Mouse (Mus musculus) forebrain, embryonic 14.5 days (tissue): ENCODE measurements around the gene Gm20388. TPM values are rescaled to one million over a fixed set of nuclear protein-coding genes. Genes with fewer than 3 reads are reported as not detected.

Source experiments
- ATAC-seq: fragments of 200-750 bp; cut with Nextera tagmentation; 2 replicates; pipeline ENCODE4 v1.8.0; 2017; ENCODE audit warnings: mild to moderate bottlenecking, moderate library complexity
- DNase-seq: peaks from one replicate; pipeline ENCODE4 v3.0.0-alpha.2; 2015; ENCODE audit warnings: low spot score
- H3K27ac ChIP-seq: fragments of 300-500 bp; sonication (generic); 2 replicates; pipeline ENCODE4 v1.5.1; 2014; ENCODE audit warnings: low read depth, mild to moderate bottlenecking, control low read depth, low read length, moderate library complexity
- H3K27me3 ChIP-seq: fragments of 300-500 bp; sonication (generic); replicated peaks from 2 replicates; pipeline ENCODE4 v1.6.1; 2014; ENCODE audit warnings: low read length, control low read depth, mixed read lengths; ENCODE audit not compliant: control insufficient read depth, insufficient read depth
- H3K36me3 ChIP-seq: fragments of 300-500 bp; sonication (generic); 2 replicates; pipeline ENCODE4 v1.6.1; 2014; ENCODE audit warnings: low read length, control low read depth; ENCODE audit not compliant: control insufficient read depth, insufficient read depth
- H3K4me1 ChIP-seq: fragments of 300-500 bp; sonication (generic); 2 replicates; pipeline ENCODE4 v1.6.1; 2014; ENCODE audit warnings: antibody characterized with exemption, low read length, control low read depth; ENCODE audit not compliant: control insufficient read depth, insufficient read depth
- H3K4me2 ChIP-seq: fragments of 300-500 bp; sonication (generic); 2 replicates; pipeline ENCODE4 v1.6.1; 2014; ENCODE audit warnings: mild to moderate bottlenecking, control low read depth, low read length
- H3K4me3 ChIP-seq: fragments of 300-500 bp; sonication (generic); 2 replicates; pipeline ENCODE4 v1.5.1; 2014; ENCODE audit warnings: low read depth, low read length, control low read depth
- H3K9ac ChIP-seq: fragments of 300-500 bp; sonication (generic); 2 replicates; pipeline ENCODE4 v1.6.1; 2014; ENCODE audit warnings: mild to moderate bottlenecking, low read length, control low read depth, moderate library complexity
- H3K9me3 ChIP-seq: fragments of 300-500 bp; sonication (generic); replicated peaks from 2 replicates; pipeline ENCODE4 v1.6.1; 2016; ENCODE audit warnings: low read length, control low read depth, mixed read lengths; ENCODE audit not compliant: control insufficient read depth
- WGBS: fragments of 180-500 bp; shearing (Covaris S2); extraction: QIAGEN DNeasy Blood & Tissue Kit; methylation state at CpG from one replicate; pipeline ENCODE4 v1.1.7; 2014; 5-methylcytosine and 5-hydroxymethylcytosine counted together
- polyA plus RNA-seq: library from polyadenylated mRNA; unstranded; fragments of >200 nt; fragmentation: Nextera tagmentation; extraction: Ambion mirVana; gene quantifications from 2 replicates; pipeline ENCODE4 v1.2.1, GENCODE M21; 2014

Gm20388 gene
- polyA plus RNA-seq, 1 experiment from 2014 or later, result 7.4 TPM

DNA sequence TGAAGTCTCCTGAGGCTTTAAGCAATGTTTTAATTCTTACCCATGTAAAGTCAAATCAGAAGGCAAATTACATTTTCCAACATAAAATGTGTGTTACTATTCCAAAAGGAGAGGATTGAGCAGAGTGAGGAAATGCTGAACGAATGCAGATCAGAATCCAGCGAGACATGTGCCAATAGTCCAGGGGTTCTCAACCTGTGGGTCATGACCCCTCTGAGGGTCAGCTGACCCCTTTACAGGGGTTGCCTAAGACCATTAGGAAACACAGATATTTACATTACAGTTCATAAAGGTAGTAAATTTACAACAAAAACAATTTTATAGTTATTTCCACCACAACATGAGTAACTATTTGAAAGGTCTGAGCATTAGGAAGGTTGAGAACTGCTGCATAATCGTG is 2480.1 kb downstream of the Gm20388 start:
- no peak overlapping the region for H3K4me3 ChIP-seq
- H3K9ac ChIP-seq, result no peak overlapping the region
- H3K27ac ChIP-seq, result no peak overlapping the region
- H3K4me2 ChIP-seq, result no peak overlapping the region
- no peaks in the 10 kb centered on the region for H3K27me3 ChIP-seq
- peaks cover 88% of the 10 kb centered on the region for H3K36me3 ChIP-seq
- 92% methylated on average over 3 of the region's 3 CpGs for WGBS
- H3K9me3 ChIP-seq, result no peaks in the 10 kb centered on the region
- DNase-seq (no peak), ATAC-seq (no peak)
- H3K4me1 ChIP-seq, result no peaks in the 10 kb centered on the region

DNA sequence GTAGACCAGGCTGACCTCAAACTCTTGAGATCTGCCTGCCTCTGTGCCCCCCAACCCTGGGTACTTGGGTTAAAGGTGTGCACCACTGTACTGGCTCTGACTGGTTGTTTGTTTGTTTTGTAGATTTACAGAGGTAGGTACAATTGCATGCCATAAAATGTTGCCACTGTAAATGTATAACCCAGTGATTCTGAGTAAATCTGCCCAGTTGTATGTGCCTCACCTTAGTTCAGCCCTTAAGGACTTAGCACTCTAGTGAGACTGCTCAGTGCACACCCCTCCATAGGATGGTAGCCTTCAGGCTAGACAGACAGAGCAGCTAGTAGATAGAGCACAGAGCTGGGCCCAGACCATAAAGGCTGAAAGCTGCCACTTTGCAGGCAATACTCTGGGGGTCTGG is 2483.1 kb downstream of the Gm20388 start:
- Histone ChIP-seq H3K9ac (no peak overlapping the region), H3K36me3 (peaks cover 77% of the 10 kb centered on the region), H3K4me3 (no peak overlapping the region), H3K27ac (no peak overlapping the region), H3K27me3 (no peaks in the 10 kb centered on the region), H3K4me1 (no peaks in the 10 kb centered on the region), H3K4me2 (no peak overlapping the region), H3K9me3 (no peaks in the 10 kb centered on the region)
- ATAC-seq (no peak), DNase-seq (no peak)

DNA sequence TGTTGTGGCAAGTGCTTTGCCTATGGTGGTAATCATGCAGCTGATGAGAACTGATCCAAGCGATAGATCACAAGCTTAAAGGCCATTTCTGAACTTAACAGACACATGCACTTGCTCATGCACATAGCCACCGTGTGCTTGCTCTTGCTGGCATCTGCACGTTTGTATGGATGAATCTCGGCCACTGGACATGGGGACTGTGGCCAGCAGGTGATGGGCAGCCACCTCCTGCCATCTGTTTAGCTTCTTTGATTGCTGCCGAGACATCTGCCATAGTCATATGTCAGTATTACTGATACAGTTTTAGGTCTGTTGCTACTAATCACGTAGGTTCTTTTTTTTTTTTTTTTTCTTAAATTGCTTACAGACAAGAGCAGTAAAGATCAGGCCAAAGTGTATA is 2484.7 kb downstream of the Gm20388 start:
- WGBS, result 87% methylated on average over 6 of the region's 6 CpGs
- Histone ChIP-seq H3K27ac (no peak overlapping the region), H3K4me2 (no peak overlapping the region), H3K27me3 (no peaks in the 10 kb centered on the region), H3K4me3 (no peak overlapping the region), H3K36me3 (peaks cover 80% of the 10 kb centered on the region), H3K9me3 (no peaks in the 10 kb centered on the region), H3K9ac (no peak overlapping the region), H3K4me1 (no peaks in the 10 kb centered on the region)
- no peak for ATAC-seq
- DNase-seq, result no peak

DNA sequence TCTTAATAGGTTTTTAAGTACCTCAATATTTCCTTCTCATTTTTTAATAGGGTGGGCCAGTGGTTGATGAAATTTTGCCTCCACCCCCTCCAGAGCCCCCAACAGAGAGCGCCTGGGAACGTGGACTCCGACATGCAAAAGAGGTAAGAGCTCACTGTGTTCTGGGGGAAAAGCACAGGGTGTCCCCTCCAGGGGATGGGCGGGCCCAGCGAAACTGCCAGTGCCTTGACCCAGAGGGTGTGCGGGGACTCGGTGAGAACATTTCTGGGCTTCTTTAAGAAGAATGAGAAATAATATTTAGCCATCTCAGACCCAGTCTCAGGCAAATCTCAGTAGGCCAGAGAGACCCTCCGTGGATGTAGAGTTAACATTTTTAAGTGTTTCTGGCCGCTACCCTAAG is 2487.5 kb downstream of the Gm20388 start:
- Histone ChIP-seq H3K9me3 (no peaks in the 10 kb centered on the region), H3K27ac (no peak overlapping the region), H3K4me3 (no peak overlapping the region), H3K4me2 (no peak overlapping the region), H3K27me3 (no peaks in the 10 kb centered on the region), H3K9ac (no peak overlapping the region), H3K36me3 (peaks cover 84% of the 10 kb centered on the region), H3K4me1 (no peaks in the 10 kb centered on the region)
- ATAC-seq, result no peak
- no peak for DNase-seq
- WGBS, result 97% methylated on average over 9 of the region's 9 CpGs

DNA sequence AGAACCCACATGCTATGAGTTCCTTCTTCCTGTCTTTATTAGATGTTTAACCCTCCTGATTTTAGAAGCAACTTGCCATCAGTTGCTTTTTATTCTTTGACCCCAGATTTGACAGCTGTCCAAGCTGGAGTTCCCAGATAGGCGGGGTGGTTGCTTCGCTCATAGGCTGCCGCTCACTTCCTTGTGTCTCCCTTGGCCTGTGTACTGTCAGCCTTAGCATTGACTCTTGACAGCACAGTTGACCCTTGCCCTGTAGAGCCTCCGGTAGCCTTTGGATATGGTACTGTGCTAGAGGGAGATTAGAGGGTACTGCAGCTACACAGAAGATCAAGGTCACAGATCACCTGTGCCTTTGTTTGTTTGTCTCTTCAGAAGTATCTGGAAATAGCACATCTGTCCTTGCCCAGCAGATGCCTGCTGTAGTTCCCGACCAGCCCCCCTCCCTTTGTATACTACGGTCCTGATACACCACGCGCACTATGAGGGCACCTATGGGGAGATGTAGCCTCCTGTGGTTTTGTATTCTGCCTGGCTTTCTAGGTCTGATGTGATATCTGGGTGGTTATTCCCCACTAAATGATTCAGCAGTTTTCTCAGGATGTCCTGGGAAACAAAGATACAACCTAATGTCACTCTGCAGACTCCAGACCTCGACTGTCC is 2494.6 kb downstream of the Gm20388 start:
- Histone ChIP-seq H3K4me2 (no peak overlapping the region), H3K9me3 (no peaks in the 10 kb centered on the region), H3K36me3 (peaks cover 99% of the 10 kb centered on the region), H3K4me1 (no peaks in the 10 kb centered on the region), H3K27ac (no peak overlapping the region), H3K9ac (no peak overlapping the region), H3K27me3 (no peaks in the 10 kb centered on the region), H3K4me3 (no peak overlapping the region)
- 95% methylated on average over 9 of the region's 9 CpGs for WGBS
- DNase-seq, result no peak
- ATAC-seq, result no peak

DNA sequence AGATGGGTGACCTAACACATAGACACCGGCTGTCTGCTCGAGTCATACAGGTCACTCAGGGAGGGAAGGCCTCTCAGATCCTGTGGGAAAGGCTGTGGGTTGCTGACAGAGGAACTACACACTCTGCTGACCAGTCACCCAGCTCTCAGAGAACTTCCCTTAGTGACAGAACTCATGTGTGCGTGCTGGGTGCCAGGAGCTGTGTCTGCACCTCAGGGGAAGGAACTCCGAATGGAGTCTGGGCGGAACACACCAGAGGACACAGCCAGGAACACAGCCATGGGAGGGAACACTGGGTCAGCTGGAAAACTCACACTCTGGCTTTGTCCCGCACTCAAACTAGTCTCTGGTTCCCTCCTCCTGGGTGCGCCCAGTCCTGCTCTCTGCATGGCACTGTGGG is 2497.0 kb downstream of the Gm20388 start:
- peaks cover 99% of the 10 kb centered on the region for H3K36me3 ChIP-seq
- DNase-seq (no peak), ATAC-seq (no peak)
- no peak overlapping the region for H3K4me3 ChIP-seq
- no peaks in the 10 kb centered on the region for H3K27me3 ChIP-seq
- H3K4me2 ChIP-seq, result no peak overlapping the region
- WGBS, result 94% methylated on average over 7 of the region's 7 CpGs
- H3K9ac ChIP-seq, result no peak overlapping the region
- H3K27ac ChIP-seq, result no peak overlapping the region
- H3K4me1 ChIP-seq, result no peaks in the 10 kb centered on the region
- H3K9me3 ChIP-seq, result no peaks in the 10 kb centered on the region

DNA sequence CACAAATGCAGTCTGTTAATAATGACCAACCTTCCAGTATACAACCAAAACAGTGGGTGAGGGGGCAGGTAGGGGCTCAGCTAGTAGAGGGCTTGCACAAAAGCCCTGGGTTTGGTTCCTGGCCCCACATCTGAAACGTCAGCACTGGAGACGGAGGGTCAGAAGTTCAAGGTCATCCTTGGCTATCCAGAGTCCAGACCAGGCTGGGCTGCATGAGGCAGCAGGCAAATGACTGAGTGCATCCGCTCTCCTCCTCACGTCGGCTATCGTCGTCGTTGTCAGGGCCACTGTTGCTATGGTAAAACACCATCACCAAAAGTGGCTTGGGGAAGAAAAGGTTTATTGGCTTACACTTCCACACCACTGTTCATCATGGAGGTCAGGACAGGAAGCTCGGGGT is 2503.7 kb downstream of the Gm20388 start:
- no peaks in the 10 kb centered on the region for H3K9me3 ChIP-seq
- H3K9ac ChIP-seq, result no peak overlapping the region
- H3K36me3 ChIP-seq, result peaks cover 97% of the 10 kb centered on the region
- ATAC-seq (no peak), DNase-seq (no peak)
- WGBS, result 89% methylated on average over 9 of the region's 9 CpGs
- no peak overlapping the region for H3K27ac ChIP-seq
- H3K4me1 ChIP-seq, result no peaks in the 10 kb centered on the region
- no peaks in the 10 kb centered on the region for H3K27me3 ChIP-seq
- H3K4me3 ChIP-seq, result no peak overlapping the region
- H3K4me2 ChIP-seq, result no peak overlapping the region

DNA sequence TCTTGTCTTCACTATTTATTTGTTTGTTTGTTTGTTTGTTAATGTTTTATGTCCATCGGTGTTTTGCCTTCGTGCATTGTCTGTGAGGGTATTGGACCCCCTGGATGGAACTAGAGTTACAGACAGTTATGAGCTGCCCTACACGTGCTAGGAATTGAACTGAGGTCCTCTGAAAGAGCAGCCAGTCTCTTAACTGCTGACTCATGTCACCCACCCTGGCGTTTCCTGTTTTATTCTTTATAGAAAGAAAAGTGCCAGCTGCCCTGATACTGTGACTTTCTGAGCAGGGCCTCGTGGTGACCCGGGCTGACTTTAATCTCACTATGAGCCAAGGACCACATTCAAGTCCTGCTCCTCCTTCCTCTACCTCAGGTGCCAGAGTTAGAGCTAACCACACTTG is 2504.9 kb downstream of the Gm20388 start:
- Histone ChIP-seq H3K4me3 (no peak overlapping the region), H3K9ac (no peak overlapping the region), H3K4me1 (no peaks in the 10 kb centered on the region), H3K27me3 (no peaks in the 10 kb centered on the region), H3K36me3 (peaks cover 88% of the 10 kb centered on the region), H3K4me2 (no peak overlapping the region), H3K27ac (no peak overlapping the region), H3K9me3 (no peaks in the 10 kb centered on the region)
- DNase-seq (no peak), ATAC-seq (no peak)
- WGBS, result 88% methylated on average over 6 of the region's 6 CpGs

DNA sequence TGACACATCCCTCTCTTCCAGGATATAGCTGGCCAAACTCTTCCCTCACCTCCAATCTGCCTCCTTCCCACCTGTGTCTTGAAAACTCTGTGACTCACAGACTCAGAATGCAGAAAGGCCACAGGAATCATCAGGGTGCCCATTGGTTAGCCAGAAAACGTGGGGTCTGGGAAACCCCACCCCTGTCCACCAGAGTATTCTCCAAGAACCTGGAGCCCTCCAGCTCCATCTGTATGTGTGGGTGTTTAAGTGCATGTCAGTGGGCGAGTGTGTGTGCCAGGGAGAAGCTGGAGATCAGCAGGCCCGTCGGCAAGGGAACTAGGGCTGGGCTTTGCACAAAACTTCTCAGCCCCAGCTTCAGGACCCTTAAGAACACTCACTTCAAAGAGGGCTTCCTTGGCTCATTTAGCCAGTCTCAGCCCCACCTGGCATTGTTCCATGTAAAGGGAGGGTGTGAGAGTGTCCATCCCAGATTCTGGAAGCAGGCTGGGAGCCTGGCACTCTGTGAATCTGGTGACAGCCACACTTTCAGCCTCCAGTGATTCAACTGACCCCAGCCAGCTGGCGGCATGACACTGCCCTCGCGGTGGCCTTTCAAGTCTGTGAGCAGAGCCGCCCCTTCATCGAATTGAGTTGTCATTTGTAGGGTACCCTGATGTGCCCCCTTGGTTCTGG is 2509.4 kb downstream of the Gm20388 start:
- peak; percentile 26 for DNase-seq
- no peak overlapping the region for H3K27ac ChIP-seq

More for the DNA sequence above, 2509.4 kb downstream of the Gm20388 start:
- Histone ChIP-seq H3K4me3 (no peak overlapping the region), H3K27me3 (no peaks in the 10 kb centered on the region), H3K4me2 (no peak overlapping the region), H3K9ac (no peak overlapping the region), H3K36me3 (peaks cover 43% of the 10 kb centered on the region), H3K9me3 (no peaks in the 10 kb centered on the region), H3K4me1 (no peaks in the 10 kb centered on the region)
- no peak for ATAC-seq
- 66% methylated on average over 9 of the region's 9 CpGs for WGBS
